Mouse (Mus musculus): ENCODE data around the gene Slc6a8. TPM values are rescaled to one million over a fixed set of nuclear protein-coding genes. Genes with fewer than 3 reads are reported as not detected.

Slc6a8 gene
- 71.0 and 71.8 TPM in 2 replicates for polyA plus RNA-seq (2012; rRNA removed)

DNA sequence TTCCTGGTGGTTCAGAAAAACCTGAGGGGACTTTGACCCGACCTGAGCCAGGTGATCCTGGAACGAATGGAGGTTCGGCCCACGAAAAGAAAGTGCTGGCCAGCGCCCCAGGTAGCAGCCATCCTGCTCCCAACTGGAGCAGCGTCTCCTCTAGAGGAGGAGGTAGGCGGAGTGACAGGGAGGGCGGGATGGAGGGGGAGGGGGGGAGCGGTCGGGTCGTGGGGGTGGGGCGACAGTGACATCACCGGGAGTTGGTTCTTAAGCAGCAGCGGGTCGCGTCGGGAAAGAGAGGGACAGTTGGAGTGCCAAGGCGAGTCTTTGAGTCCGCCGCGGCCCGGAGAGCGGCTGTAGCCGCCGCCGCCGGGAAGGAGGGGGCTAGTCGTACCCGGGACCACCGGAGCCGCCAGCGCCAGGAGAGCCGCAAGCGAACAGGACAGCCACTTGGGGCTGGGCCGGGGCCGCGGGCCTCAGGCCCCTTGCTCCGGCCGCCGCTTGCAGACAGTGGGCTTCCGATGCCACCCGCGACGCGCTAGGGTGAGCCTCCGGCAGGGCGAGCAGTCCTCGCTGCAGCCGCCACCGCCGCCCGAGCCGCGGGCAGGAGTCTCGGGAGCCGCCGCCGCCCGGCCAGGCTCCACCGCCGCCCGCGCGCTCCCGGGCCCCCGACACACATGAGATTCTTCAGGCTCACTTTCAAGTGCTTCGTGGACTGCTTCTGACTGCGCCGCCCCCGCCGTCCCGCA lies at the start of gene Slc6a8:
Slc6a8 (plus strand) TSS at position 272 of the 740 bp plus-strand sequence.

DNA sequence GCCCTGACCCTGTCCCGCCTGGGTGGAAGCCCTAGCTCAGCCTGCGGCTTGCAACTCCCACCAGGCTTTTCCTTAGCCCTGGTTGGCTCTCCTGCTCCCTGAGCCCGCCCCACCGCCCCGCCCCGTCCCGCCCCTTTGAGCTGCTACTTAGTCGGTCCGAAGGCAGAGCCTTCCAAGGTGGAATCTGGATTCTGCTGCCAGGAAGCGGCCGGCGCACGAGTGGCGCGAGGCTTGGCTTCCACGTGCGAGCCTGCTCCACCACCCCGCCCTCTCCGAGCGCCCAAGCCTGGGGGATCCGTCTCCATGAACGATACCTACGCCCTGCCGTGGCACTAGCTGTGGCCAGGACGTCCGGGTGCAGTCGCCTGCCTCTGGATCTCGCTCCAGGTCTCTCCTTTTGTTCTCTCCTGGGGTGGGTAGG lies 33.7 kb upstream of the Slc6a8 start, which contains the start of gene Dusp9:
Dusp9 (plus strand) TSS at position 165 of the 421 bp plus-strand sequence.

DNA sequence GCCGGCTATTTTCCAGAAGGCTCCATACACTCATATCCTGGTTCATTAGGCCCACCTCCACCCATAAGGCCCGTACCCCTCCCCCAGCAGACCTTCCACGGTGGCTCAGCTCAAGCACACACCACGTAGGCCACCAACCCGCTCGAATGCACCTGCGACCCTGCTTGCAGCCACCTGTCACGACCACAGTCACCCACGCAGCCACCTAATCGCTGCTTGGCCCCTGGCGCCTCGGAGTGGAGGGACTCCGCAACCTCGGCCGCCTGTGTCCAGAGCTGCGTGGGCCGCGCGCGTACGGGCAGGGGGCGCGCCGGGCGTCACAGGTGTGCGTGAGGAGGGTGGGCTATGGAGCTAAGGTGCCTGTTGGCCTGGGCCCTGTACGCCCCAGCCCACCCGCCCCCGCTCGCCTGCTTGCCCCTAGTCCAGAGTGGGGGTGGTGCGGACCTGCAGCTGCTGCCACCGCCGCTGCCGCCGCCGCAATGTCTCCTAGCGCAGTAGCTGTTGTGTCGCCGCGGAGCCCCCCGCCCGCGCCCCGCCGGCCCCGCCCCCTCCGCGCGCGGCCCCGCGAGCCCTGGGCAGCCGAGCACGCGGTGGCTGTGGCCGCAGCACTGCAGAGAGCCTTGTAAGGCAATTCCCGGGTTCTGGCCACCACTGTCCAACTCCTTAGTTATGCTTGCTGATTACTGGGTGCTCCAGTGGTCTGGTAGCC lies 13.2 kb upstream of the Slc6a8 start, which contains the start of gene Pnck:
Pnck (minus strand) TSS at position 543 of the 709 bp plus-strand sequence.

DNA sequence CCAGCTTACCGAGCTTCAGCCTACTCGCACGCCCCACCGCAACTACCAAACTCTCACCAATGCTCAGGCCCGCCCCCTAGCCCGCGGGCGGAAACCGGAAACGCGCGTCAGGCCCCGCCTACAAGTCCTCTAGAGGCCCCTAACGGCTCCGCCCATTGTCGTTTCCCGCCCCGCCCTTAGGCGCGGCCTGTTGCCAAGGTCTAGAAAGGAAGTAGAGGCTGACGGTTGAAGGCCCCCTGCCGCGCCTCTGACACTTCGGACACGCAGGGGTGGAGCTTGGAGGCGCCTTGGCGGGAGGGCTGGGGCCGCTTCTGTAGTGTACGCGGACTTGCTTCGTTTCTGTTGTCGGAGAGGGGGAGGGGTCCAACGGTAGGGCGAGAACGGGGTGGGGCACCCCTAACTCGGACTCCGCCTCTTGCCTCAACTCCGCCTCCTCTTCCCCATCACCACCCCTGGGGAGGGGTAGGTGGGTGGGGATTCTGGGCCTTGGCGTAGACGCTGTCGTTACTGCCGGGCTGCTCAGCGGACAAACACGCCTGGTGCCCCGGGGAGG lies 43.2 kb downstream of the Slc6a8 start, which contains the start of the genes Bcap31 and Abcd1:
Bcap31 (minus strand) TSS at position 67 of the 553 bp plus-strand sequence.
Abcd1 (plus strand) TSS at position 489 of the 553 bp plus-strand sequence.

Other genes starting within 250 kb of the Slc6a8 start
- gene Trex2, start 237.8 kb upstream of the Slc6a8 start, polyA plus RNA-seq (2012; rRNA removed): 0.37 and 1.00 TPM in 2 replicates
- 29.6 and 34.1 TPM in 2 replicates for gene Haus7, start 214.1 kb upstream of the Slc6a8 start, polyA plus RNA-seq (2012; rRNA removed)
- 303 and 470 TPM in 2 replicates for gene Bgn, start 189.5 kb upstream of the Slc6a8 start, polyA plus RNA-seq (2012; rRNA removed)
- 3.0 and 5.3 TPM in 2 replicates for gene Atp2b3, start 170.1 kb upstream of the Slc6a8 start, polyA plus RNA-seq (2012; rRNA removed)
- gene Dusp9, start 33.7 kb upstream of the Slc6a8 start, polyA plus RNA-seq (2012; rRNA removed): 5.2 and 5.3 TPM in 2 replicates
- 23.9 and 25.6 TPM in 2 replicates for gene Pnck, start 13.0 kb upstream of the Slc6a8 start, polyA plus RNA-seq (2012; rRNA removed)
- 25.8 and 32.4 TPM in 2 replicates for gene Bcap31, start 43.0 kb downstream of the Slc6a8 start, polyA plus RNA-seq (2012; rRNA removed)
- gene Abcd1, start 43.4 kb downstream of the Slc6a8 start, polyA plus RNA-seq (2012; rRNA removed): 31.0 and 34.1 TPM in 2 replicates
- 2.8 and 3.2 TPM in 2 replicates for gene Plxnb3, start 83.9 kb downstream of the Slc6a8 start, polyA plus RNA-seq (2012; rRNA removed)
- gene Srpk3, start 101.3 kb downstream of the Slc6a8 start, polyA plus RNA-seq (2012; rRNA removed): 5.2 and 5.4 TPM in 2 replicates
- gene Idh3g, start 113.7 kb downstream of the Slc6a8 start, polyA plus RNA-seq (2012; rRNA removed): 298 and 381 TPM in 2 replicates
- gene Ssr4, start 113.9 kb downstream of the Slc6a8 start, polyA plus RNA-seq (2012; rRNA removed): 249 and 277 TPM in 2 replicates
- 5.1 and 8.1 TPM in 2 replicates for gene Pdzd4, start 151.8 kb downstream of the Slc6a8 start, polyA plus RNA-seq (2012; rRNA removed)
- not detected in 2 replicates for gene Avpr2, start 219.0 kb downstream of the Slc6a8 start, polyA plus RNA-seq (2012; rRNA removed)
- gene L1cam, start 223.0 kb downstream of the Slc6a8 start, polyA plus RNA-seq (2012; rRNA removed): 0.92 and 1.7 TPM in 2 replicates
- 8.9 and 10.9 TPM in 2 replicates for gene Arhgap4, start 248.7 kb downstream of the Slc6a8 start, polyA plus RNA-seq (2012; rRNA removed)
- 73.7 and 85.2 TPM in 2 replicates for gene Naa10, start 248.8 kb downstream of the Slc6a8 start, polyA plus RNA-seq (2012; rRNA removed)